Mouse (Mus musculus): ENCODE measurements around the gene Cmtm5.
"Not testable (repeated sequence)": the region's sequence is repeated elsewhere in the genome, so short reads cannot be mapped to it uniquely, and the experiment has no call there.

Cmtm5 gene

GRCm38 (mm10) chr14:54959197-54959596 lies 23.1 kb downstream of the Cmtm5 start:
- in situ Hi-C loops (cut with MboI, MseI), result no loop called here

GRCm38 (mm10) chr14:54959853-54960613 lies 24.0 kb downstream of the Cmtm5 start:
- in situ Hi-C loops (cut with MboI, MseI), result loop anchor here (10.0 kb wide), 1 partner anchor 995 kb away; the partner anchor contains the start of gene Cma2

GRCm38 (mm10) chr14:54960769-54961168 lies 24.7 kb downstream of the Cmtm5 start:
- in situ Hi-C loops (cut with MboI, MseI), result loop anchor here (10.0 kb wide), 1 partner anchor 994 kb away; the partner anchor contains the start of gene Cma2

GRCm38 (mm10) chr14:54961487-54961886 lies 25.4 kb downstream of the Cmtm5 start:
- in situ Hi-C loops (cut with MboI, MseI), result loop anchor here (10.0 kb wide), 1 partner anchor 993 kb away; the partner anchor contains the start of gene Cma2

GRCm38 (mm10) chr14:54962714-54963113 lies 26.7 kb downstream of the Cmtm5 start:
- in situ Hi-C loops (cut with MboI, MseI), result loop anchor here (10.0 kb wide), 1 partner anchor 992 kb away; the partner anchor contains the start of gene Cma2

GRCm38 (mm10) chr14:54963727-54964126 lies 27.7 kb downstream of the Cmtm5 start:
- in situ Hi-C loops (cut with MboI, MseI), result loop anchor here (10.0 kb wide), 1 partner anchor 991 kb away; the partner anchor contains the start of gene Cma2

- in situ Hi-C loops (cut with MboI, MseI), result loop anchor here (10.0 kb wide), 1 partner anchor 990 kb away; the partner anchor contains the start of gene Cma2
These were observed 29.0 kb downstream of the Cmtm5 start for GRCm38 (mm10) chr14:54965044-54965443.

- in situ Hi-C loops (cut with MboI, MseI), result loop anchor here (10.0 kb wide), 1 partner anchor 989 kb away; the partner anchor contains the start of gene Cma2
These were observed 29.6 kb downstream of the Cmtm5 start for GRCm38 (mm10) chr14:54965631-54966030.

GRCm38 (mm10) chr14:54966320-54966977 lies 30.4 kb downstream of the Cmtm5 start, which contains the start of gene Myh6:
TSS of gene Myh6 (minus strand) at chr14:54966927.
- in situ Hi-C loops (cut with MboI, MseI), result loop anchor here (10.0 kb wide), 1 partner anchor 988 kb away; the partner anchor contains the start of gene Cma2

GRCm38 (mm10) chr14:54967874-54968273 lies 31.8 kb downstream of the Cmtm5 start:
- in situ Hi-C loops (cut with MboI, MseI), result loop anchor here (10.0 kb wide), 1 partner anchor 987 kb away; the partner anchor contains the start of gene Cma2

GRCm38 (mm10) chr14:54968344-54968743 lies 32.3 kb downstream of the Cmtm5 start:
- in situ Hi-C loops (cut with MboI, MseI), result loop anchor here (10.0 kb wide), 1 partner anchor 986 kb away; the partner anchor contains the start of gene Cma2

GRCm38 (mm10) chr14:54972786-54973185 lies 36.7 kb downstream of the Cmtm5 start:
- in situ Hi-C loops (cut with MboI, MseI), result not testable (repeated sequence)

GRCm38 (mm10) chr14:54974068-54974791 lies 38.2 kb downstream of the Cmtm5 start:
- in situ Hi-C loops (cut with MboI, MseI), result no loop called here

GRCm38 (mm10) chr14:54976633-54977032 lies 40.6 kb downstream of the Cmtm5 start, which contains the start of gene Gm17428:
TSS of gene Gm17428 (plus strand) at chr14:54976933.
- in situ Hi-C loops (cut with MboI, MseI), result no loop called here

GRCm38 (mm10) chr14:54978664-54979063 lies 42.6 kb downstream of the Cmtm5 start:
- in situ Hi-C loops (cut with MboI, MseI), result no loop called here

GRCm38 (mm10) chr14:54981934-54982333 lies 45.9 kb downstream of the Cmtm5 start:
- in situ Hi-C loops (cut with MboI, MseI), result no loop called here

- in situ Hi-C loops (cut with MboI, MseI), result not testable (repeated sequence)
These were observed 52.4 kb downstream of the Cmtm5 start for GRCm38 (mm10) chr14:54988350-54988874.
